Mouse (Mus musculus): ENCODE measurements around the gene Pla2g2f.

- no peak for TF ChIP-seq POLR2AphosphoS2 (IDR thresholded peaks at IDR 0.05; ENCODE audit: insufficient read length, low read depth)
- no peak for TF ChIP-seq USF1 (IDR thresholded peaks at IDR 0.05; ENCODE audit: low read depth)
- no peak for TF ChIP-seq POLR2A (IDR thresholded peaks at IDR 0.05; ENCODE audit: insufficient read length, low read depth)
- TF ChIP-seq MAX (IDR thresholded peaks at IDR 0.05; ENCODE audit: low read depth): no peak
- no peak for TF ChIP-seq CEBPB (IDR thresholded peaks at IDR 0.05; ENCODE audit: insufficient read depth, poor library complexity, severe bottlenecking)
- no peak for TF ChIP-seq TCF3 (IDR thresholded peaks at IDR 0.05; ENCODE audit: insufficient read length, low read depth)
- no peak for TF ChIP-seq E2F4 (IDR thresholded peaks at IDR 0.05; ENCODE audit: insufficient read depth)
- no peak for TF ChIP-seq TCF12 (IDR thresholded peaks at IDR 0.05; ENCODE audit: insufficient read depth, poor library complexity, severe bottlenecking)
- no peak for TF ChIP-seq SRF (IDR thresholded peaks at IDR 0.05; ENCODE audit: control insufficient read depth, insufficient read length, low read depth)
These were observed 3.8 kb downstream of the Pla2g2f start for GRCm38 (mm10) chr4:138753608-138754007.
